Mouse (Mus musculus) liver, embryonic 11.5 days (tissue): Measurements from ENCODE around the gene Trpc2. TPM values are rescaled to one million over a fixed set of nuclear protein-coding genes. Genes with fewer than 3 reads are reported as not detected.

Source experiments
- ATAC-seq: fragments of 200-750 bp; cut with Nextera tagmentation; replicated peaks from 2 replicates; pipeline ENCODE4 v1.8.0; 2017; ENCODE audit warnings: moderate number of reproducible peaks, mild to moderate bottlenecking, moderate TSS enrichment, moderate library complexity; ENCODE audit not compliant: low FRiP score
- DNase-seq: peaks from one replicate; pipeline ENCODE4 v3.0.0-alpha.2; 2017; ENCODE audit warnings: low spot score
- H3K27ac ChIP-seq: fragments of 300-500 bp; sonication (generic); 2 replicates; pipeline ENCODE4 v1.5.1; 2014; ENCODE audit warnings: mild to moderate bottlenecking, low read depth, low read length, control low read depth
- H3K27me3 ChIP-seq: fragments of 300-500 bp; sonication (generic); replicated peaks from 2 replicates; pipeline ENCODE4 v1.6.1; 2014; ENCODE audit warnings: low read length, mixed read lengths; ENCODE audit not compliant: control insufficient read depth, insufficient read depth
- H3K36me3 ChIP-seq: fragments of 300-500 bp; sonication (generic); 2 replicates; pipeline ENCODE4 v1.6.1; 2014; ENCODE audit warnings: mild to moderate bottlenecking, low read length, moderate library complexity, mixed read lengths; ENCODE audit not compliant: control insufficient read depth, insufficient read depth
- H3K4me1 ChIP-seq: fragments of 300-500 bp; sonication (generic); replicated peaks from 2 replicates; pipeline ENCODE4 v1.6.1; 2014; ENCODE audit warnings: low read length, mixed read lengths; ENCODE audit not compliant: control insufficient read depth, insufficient read depth
- H3K4me2 ChIP-seq: fragments of 300-500 bp; sonication (generic); 2 replicates; pipeline ENCODE4 v1.6.1; 2014; ENCODE audit warnings: mild to moderate bottlenecking, control low read depth, moderate library complexity
- H3K4me3 ChIP-seq: fragments of 300-500 bp; sonication (generic); 2 replicates; pipeline ENCODE4 v1.5.1; 2014; ENCODE audit warnings: low read depth, low read length, control low read depth
- H3K9ac ChIP-seq: fragments of 300-500 bp; sonication (generic); 2 replicates; pipeline ENCODE4 v1.6.1; 2014; ENCODE audit warnings: low read depth, low read length, control low read depth
- H3K9me3 ChIP-seq: fragments of 300-500 bp; sonication (generic); 2 replicates; pipeline ENCODE4 v1.6.1; 2016; ENCODE audit warnings: low read length, inconsistent platforms, mixed read lengths; ENCODE audit not compliant: control insufficient read depth
- WGBS: fragments of 180-500 bp; shearing (Covaris S2); extraction: QIAGEN DNeasy Blood & Tissue Kit; methylation state at CpG from one replicate; pipeline ENCODE4 v1.1.7; 2014; 5-methylcytosine and 5-hydroxymethylcytosine counted together
- polyA plus RNA-seq: library from polyadenylated mRNA; unstranded; fragments of >200 nt; fragmentation: Nextera tagmentation; extraction: Ambion mirVana; gene quantifications from 2 replicates; pipeline ENCODE4 v1.2.1, GENCODE M21; 2014

The Trpc2 gene
- polyA plus RNA-seq, 1 experiment from 2014 or later, result not detected

GRCm38 (mm10) chr7:102064655-102065045, 18.3 kb upstream of the Trpc2 start:
- ATAC-seq (peak; percentile 6; the same call in 1 of the 2 replicates), DNase-seq (no peak)
- Histone ChIP-seq H3K9me3 (no peaks in the 10 kb centered on the region), H3K9ac (peak overlapping the region; percentile 70), H3K4me2 (peak overlapping the region; percentile 78), H3K27me3 (no peaks in the 10 kb centered on the region), H3K36me3 (no peaks in the 10 kb centered on the region; the same call in 1 of the 2 replicates), H3K27ac (peak overlapping the region; percentile 16; the same call in 1 of the 2 replicates), H3K4me1 (peaks cover 15% of the 10 kb centered on the region), H3K4me3 (peak overlapping the region; percentile 70)
- 1% methylated on average over 9 of the region's 9 CpGs for WGBS

- Histone ChIP-seq H3K4me3 (peak within 1 kb of the TSS; percentile 70), H3K9ac (peak within 1 kb of the TSS; percentile 70), H3K27me3 (no peaks in the 10 kb centered on the region), H3K4me1 (peaks cover 15% of the 10 kb centered on the region), H3K4me2 (peak within 1 kb of the TSS; percentile 78), H3K9me3 (no peaks in the 10 kb centered on the region), H3K36me3 (no peaks in the 10 kb centered on the region; the same call in 1 of the 2 replicates), H3K27ac (peak within 1 kb of the TSS; percentile 17)
- under 1% methylated on average over 56 of the region's 56 CpGs for WGBS
- peak; percentile 98 for ATAC-seq
- DNase-seq, result peak; percentile 93
Measured at GRCm38 (mm10) chr7:102065046-102065891, 17.6 kb upstream of the Trpc2 start, which contains the start of the genes Rnf121, Xndc1 and Xntrpc. TSS of gene Rnf121 (minus strand) at chr7:102065469. TSS of gene Xndc1 (plus strand) at chr7:102065511. TSS of gene Xntrpc (plus strand) at chr7:102065713.

GRCm38 (mm10) chr7:102066363-102066762, 16.6 kb upstream of the Trpc2 start:
- Histone ChIP-seq H3K4me1 (peaks cover 13% of the 10 kb centered on the region), H3K4me2 (peak overlapping the region; percentile 78), H3K36me3 (no peaks in the 10 kb centered on the region; the same call in 1 of the 2 replicates), H3K27me3 (no peaks in the 10 kb centered on the region), H3K9me3 (no peaks in the 10 kb centered on the region), H3K4me3 (peak overlapping the region; percentile 70), H3K9ac (peak overlapping the region; percentile 70), H3K27ac (no peak overlapping the region)
- ATAC-seq (no peak), DNase-seq (no peak)
- 69% methylated on average over 6 of the region's 6 CpGs for WGBS

GRCm38 (mm10) chr7:102076714-102077296, 6.1 kb upstream of the Trpc2 start:
- Histone ChIP-seq H3K27me3 (no peaks in the 10 kb centered on the region), H3K4me1 (no peaks in the 10 kb centered on the region), H3K9ac (no peak overlapping the region), H3K27ac (no peak overlapping the region), H3K4me3 (no peak overlapping the region), H3K4me2 (no peak overlapping the region), H3K36me3 (peaks cover 45% of the 10 kb centered on the region), H3K9me3 (no peaks in the 10 kb centered on the region)
- DNase-seq, result peak; percentile 31
- ATAC-seq, result peak; percentile 29
- WGBS, result 75% methylated on average over 7 of the region's 7 CpGs

- Histone ChIP-seq H3K4me2 (no peak overlapping the region), H3K9ac (no peak overlapping the region), H3K27me3 (no peaks in the 10 kb centered on the region), H3K9me3 (no peaks in the 10 kb centered on the region), H3K27ac (no peak overlapping the region), H3K36me3 (peaks cover 43% of the 10 kb centered on the region), H3K4me1 (no peaks in the 10 kb centered on the region), H3K4me3 (no peak overlapping the region)
- no peak for ATAC-seq
- WGBS, result 81% methylated on average over 7 of the region's 7 CpGs
- DNase-seq, result no peak
Measured at GRCm38 (mm10) chr7:102078517-102078916, 4.4 kb upstream of the Trpc2 start.

GRCm38 (mm10) chr7:102080311-102080710, 2.6 kb upstream of the Trpc2 start:
- H3K36me3 ChIP-seq, result peaks cover 44% of the 10 kb centered on the region
- 92% methylated on average over 8 of the region's 8 CpGs for WGBS
- no peaks in the 10 kb centered on the region for H3K9me3 ChIP-seq
- no peak overlapping the region for H3K4me2 ChIP-seq
- H3K27me3 ChIP-seq, result no peaks in the 10 kb centered on the region
- DNase-seq (no peak), ATAC-seq (no peak)
- H3K27ac ChIP-seq, result no peak overlapping the region
- H3K9ac ChIP-seq, result no peak overlapping the region
- H3K4me1 ChIP-seq, result no peaks in the 10 kb centered on the region
- no peak overlapping the region for H3K4me3 ChIP-seq

- no peak overlapping the region for H3K4me3 ChIP-seq
- no peak overlapping the region for H3K27ac ChIP-seq
- no peak overlapping the region for H3K4me2 ChIP-seq
- H3K27me3 ChIP-seq, result no peaks in the 10 kb centered on the region
- H3K9me3 ChIP-seq, result no peaks in the 10 kb centered on the region
- H3K4me1 ChIP-seq, result no peaks in the 10 kb centered on the region
- peaks cover 37% of the 10 kb centered on the region for H3K36me3 ChIP-seq
- WGBS, result 92% methylated on average over 5 of the region's 5 CpGs
- ATAC-seq (no peak), DNase-seq (no peak)
- no peak overlapping the region for H3K9ac ChIP-seq
Measured at GRCm38 (mm10) chr7:102081784-102082183, 1.1 kb upstream of the Trpc2 start.

- Histone ChIP-seq H3K9ac (no peak overlapping the region), H3K36me3 (peaks cover 26% of the 10 kb centered on the region), H3K27ac (no peak overlapping the region), H3K27me3 (no peaks in the 10 kb centered on the region), H3K4me2 (no peak overlapping the region), H3K4me3 (no peak overlapping the region), H3K4me1 (no peaks in the 10 kb centered on the region), H3K9me3 (no peaks in the 10 kb centered on the region)
- DNase-seq (no peak), ATAC-seq (no peak)
- 86% methylated on average over 26 of the region's 26 CpGs for WGBS
Measured at GRCm38 (mm10) chr7:102084041-102084696, 1.3 kb downstream of the Trpc2 start.
